Mouse (Mus musculus): Measurements from ENCODE around the gene Tm9sf4.

DNA sequence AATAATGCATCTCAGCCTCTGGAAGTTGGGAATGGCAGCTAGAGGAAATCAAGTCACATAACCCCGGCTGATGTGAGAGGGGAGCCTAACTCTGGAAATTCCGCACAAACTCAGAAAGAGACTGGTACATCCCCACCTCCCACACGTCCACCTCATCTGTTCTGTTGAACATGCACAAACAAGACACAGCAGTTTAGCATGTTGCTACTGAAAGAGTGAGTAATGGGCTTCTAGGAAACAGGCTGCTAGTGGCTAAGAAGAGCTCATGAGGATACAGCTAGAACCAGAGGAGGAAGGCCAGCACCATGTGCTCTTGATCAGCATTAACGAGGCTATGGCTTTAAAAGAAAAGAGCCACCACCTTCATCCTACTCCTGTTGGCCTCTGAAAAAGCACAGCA is 76.8 kb downstream of the Tm9sf4 start:
- no peak for TF ChIP-seq CTCF (IDR thresholded peaks at IDR 0.05)
- TF ChIP-seq POLR2A (IDR thresholded peaks at IDR 0.05; ENCODE audit: insufficient read depth, low read depth, low read length), result no peak
- no peak for TF ChIP-seq EP300 (IDR thresholded peaks at IDR 0.05; ENCODE audit: insufficient read depth, low read depth, low read length)
